Mouse (Mus musculus) brain, embryonic 18.5 days (tissue): ENCODE results near the gene Serpina3g.
A peak's percentile ranks its signal among the peaks of the same experiment; 100 is the strongest.
"Not testable (repeated sequence)": the region's sequence is repeated elsewhere in the genome, so short reads cannot be mapped to it uniquely, and the experiment has no call there.

Experiments used
- DNase-seq: peaks from one replicate; pipeline ENCODE4 v3.0.0-alpha.2; 2012; ENCODE audit warnings: low read depth, low spot score

Serpina3g gene

GRCm38 (mm10) chr12:104235915-104236314 is at the start of gene Serpina3g:
Serpina3g (plus strand) TSS chr12:104236245.
- no peak for DNase-seq

- DNase-seq = no peak
Observed at GRCm38 (mm10) chr12:104189246-104189645, 46.8 kb upstream of the Serpina3g start.

GRCm38 (mm10) chr12:104190852-104191251 is 45.2 kb upstream of the Serpina3g start:
- no peak for DNase-seq

- no peak for DNase-seq
Observed at GRCm38 (mm10) chr12:104209149-104209548, 26.9 kb upstream of the Serpina3g start.

GRCm38 (mm10) chr12:104209802-104210201 is 26.2 kb upstream of the Serpina3g start:
- no peak for DNase-seq

GRCm38 (mm10) chr12:104213689-104214444 is 22.2 kb upstream of the Serpina3g start:
- no peak for DNase-seq

GRCm38 (mm10) chr12:104214445-104214753 is 21.6 kb upstream of the Serpina3g start, which contains the start of gene Serpina3f:
Serpina3f (plus strand) TSS chr12:104214544.
- DNase-seq = no peak

GRCm38 (mm10) chr12:104215249-104215648 is 20.8 kb upstream of the Serpina3g start:
- DNase-seq = no peak

- no peak for DNase-seq
Observed at GRCm38 (mm10) chr12:104221616-104222015, 14.4 kb upstream of the Serpina3g start.

- DNase-seq = no peak
Observed at GRCm38 (mm10) chr12:104223690-104224089, 12.4 kb upstream of the Serpina3g start.

GRCm38 (mm10) chr12:104224598-104225300 is 11.3 kb upstream of the Serpina3g start:
- no peak for DNase-seq

- no peak for DNase-seq
Observed at GRCm38 (mm10) chr12:104230762-104231161, 5.3 kb upstream of the Serpina3g start.

GRCm38 (mm10) chr12:104238048-104238447 is 2.0 kb downstream of the Serpina3g start:
- DNase-seq = not testable (repeated sequence)

- no peak for DNase-seq
Observed at GRCm38 (mm10) chr12:104243307-104243706, 7.3 kb downstream of the Serpina3g start.

GRCm38 (mm10) chr12:104245092-104245491 is 9.0 kb downstream of the Serpina3g start:
- DNase-seq = peak; percentile 14

GRCm38 (mm10) chr12:104245595-104245994 is 9.6 kb downstream of the Serpina3g start:
- no peak for DNase-seq

GRCm38 (mm10) chr12:104247553-104248002 is 11.5 kb downstream of the Serpina3g start:
- no peak for DNase-seq

- no peak for DNase-seq
Observed at GRCm38 (mm10) chr12:104248231-104248630, 12.2 kb downstream of the Serpina3g start.

- DNase-seq = no peak
Observed at GRCm38 (mm10) chr12:104261041-104261440, 25.0 kb downstream of the Serpina3g start.

- DNase-seq = no peak
Observed at GRCm38 (mm10) chr12:104262863-104263262, 26.8 kb downstream of the Serpina3g start, which contains the start of gene Serpina3i. Serpina3i (plus strand) TSS chr12:104263122.

GRCm38 (mm10) chr12:104266374-104266773 is 30.3 kb downstream of the Serpina3g start:
- DNase-seq = no peak

- no peak for DNase-seq
Observed at GRCm38 (mm10) chr12:104278216-104279055, 42.4 kb downstream of the Serpina3g start.
